ENCODE assay signal across 11 mouse cellular contexts in genomic region chr8:124810056-124810610, GRCm38 (mm10). TPM values are rescaled to one million over a fixed set of nuclear protein-coding genes. Genes with fewer than 3 reads are reported as not detected.
DNase-seq lines count a peak whose midpoint lies in the region; ATAC-seq and TF ChIP-seq lines count a peak whose summit lies in the region.
"Had no signal": no experiment of that assay in that cellular context is flagged by ENCODE, and none has a peak within 500 bp of the region (broad histone marks: within the 10 kb centered on the region; RNA-seq: fewer than 3 reads in every experiment).

No protein-coding gene starts in this region.

- no peak for ATAC-seq in liver, embryonic 14.5 days (ENCODE audit: insufficient read depth)
- ATAC-seq in neural tube, embryonic 15.5 days (ENCODE audit: low FRiP score): no peak

- no peak overlapping the region for H3K9ac ChIP-seq in liver, embryonic 14.5 days (replicated peaks)
- no peak overlapping the region for H3K9ac ChIP-seq in ES-Bruce4 (ENCODE audit: low read depth, poor library complexity, severe bottlenecking)
- H3K9ac ChIP-seq in neural tube, embryonic 15.5 days (replicated peaks): no peak overlapping the region

- no peaks in the 10 kb centered on the region for H3K4me1 ChIP-seq in liver, embryonic 14.5 days (replicated peaks; ENCODE audit: control insufficient read depth in 2 of 2, insufficient read depth in 2 of 2, low read length in 1 of 2)
- no peaks in the 10 kb centered on the region for H3K4me1 ChIP-seq in ES-Bruce4 (ENCODE audit: control insufficient read depth, insufficient read depth, low read length)
- no peaks in the 10 kb centered on the region for H3K4me1 ChIP-seq in brown adipose tissue, adult 24 weeks (ENCODE audit: control insufficient read depth, insufficient read depth, insufficient read length, low read length)
- peaks cover 17% of the 10 kb centered on the region for H3K4me1 ChIP-seq in neural tube, embryonic 15.5 days

- H3K4me3 ChIP-seq in liver, embryonic 14.5 days (ENCODE audit: insufficient read depth in 1 of 2, low read depth in 2 of 2, low read length in 2 of 2): no peak overlapping the region
- no peak overlapping the region for H3K4me3 ChIP-seq in ES-Bruce4 (ENCODE audit: low read depth, low read length)
- no peak overlapping the region for H3K4me3 ChIP-seq in brown adipose tissue, adult 24 weeks (ENCODE audit: insufficient read depth, low read depth, low read length)
- no peak overlapping the region for H3K4me3 ChIP-seq in neural tube, embryonic 15.5 days (replicated peaks)
- H3K4me3 ChIP-seq: embryonic facial prominence, embryonic 10.5 days had no signal

- no peaks in the 10 kb centered on the region for H3K36me3 ChIP-seq in liver, embryonic 14.5 days (replicated peaks; ENCODE audit: control insufficient read depth, insufficient read depth, low read depth)
- H3K36me3 ChIP-seq in ES-Bruce4 (ENCODE audit: control insufficient read depth, insufficient read depth, low read length, poor library complexity, severe bottlenecking): no peaks in the 10 kb centered on the region
- peaks cover 8% of the 10 kb centered on the region; the same call in 1 of the 2 replicates for H3K36me3 ChIP-seq in neural tube, embryonic 15.5 days
- H3K36me3 ChIP-seq: embryonic facial prominence, embryonic 10.5 days had no signal

- H3K4me2 ChIP-seq in liver, embryonic 14.5 days (ENCODE audit: low read depth): no peak overlapping the region
- no peak overlapping the region for H3K4me2 ChIP-seq in neural tube, embryonic 15.5 days

- H3K9me3 ChIP-seq in liver, embryonic 14.5 days (ENCODE audit: control insufficient read depth, low read length): no peaks in the 10 kb centered on the region
- no peaks in the 10 kb centered on the region for H3K9me3 ChIP-seq in ES-Bruce4 (replicated peaks; ENCODE audit: control insufficient read depth, insufficient read depth, low read length, poor library complexity, severe bottlenecking)
- H3K9me3 ChIP-seq in neural tube, embryonic 15.5 days (replicated peaks): no peaks in the 10 kb centered on the region
- H3K9me3 ChIP-seq: embryonic facial prominence, embryonic 10.5 days had no signal

- 24% methylated on average over 5 of the region's 5 CpGs for WGBS in liver, embryonic 14.5 days (ENCODE audit: insufficient replicate concordance)
- 58% methylated on average over 5 of the region's 5 CpGs for WGBS in neural tube, embryonic 15.5 days

- TF ChIP-seq EP300 in liver, embryonic 14.5 days (IDR thresholded peaks at IDR 0.05; ENCODE audit: low read depth): no peak
- TF ChIP-seq EP300 in ES-Bruce4 (IDR thresholded peaks at IDR 0.05; ENCODE audit: insufficient read depth, low read depth, low read length): no peak

- TF ChIP-seq CTCF in liver, embryonic 14.5 days (IDR thresholded peaks at IDR 0.05; ENCODE audit: low read depth): peak; percentile 53
- peak; percentile 45 for TF ChIP-seq CTCF in ES-Bruce4 (IDR thresholded peaks at IDR 0.05; ENCODE audit: low read depth, low read length)

- H3K27ac ChIP-seq in liver, embryonic 14.5 days: no peak overlapping the region
- H3K27ac ChIP-seq in ES-Bruce4 (ENCODE audit: insufficient read depth, low read length): no peak overlapping the region
- H3K27ac ChIP-seq in brown adipose tissue, adult 24 weeks (replicated peaks; ENCODE audit: low read depth, low read length): peak overlapping the region; percentile 39; the same call in 1 of the 2 replicates
- H3K27ac ChIP-seq in neural tube, embryonic 15.5 days (replicated peaks): no peak overlapping the region
- H3K27ac ChIP-seq: embryonic facial prominence, embryonic 10.5 days had no signal

- DNase-seq in heart, adult 11 months: peak; percentile 79
- no peak for DNase-seq in heart, adult 18-20 months
- DNase-seq in liver, embryonic 14.5 days (ENCODE audit: low read depth in 3 of 3, low spot score in 3 of 3): no peak
- DNase-seq in liver: no peak
- no peak for DNase-seq in right cerebral cortex, adult 2 months (ENCODE audit: low spot score in 2 of 2)

- TF ChIP-seq POLR2A in ES-Bruce4 (IDR thresholded peaks at IDR 0.05; ENCODE audit: insufficient read depth, low read length): no peak

- no peaks in the 10 kb centered on the region for H3K27me3 ChIP-seq in liver, embryonic 14.5 days (ENCODE audit: control insufficient read depth, insufficient read depth, low read length)
- H3K27me3 ChIP-seq in ES-Bruce4 (ENCODE audit: control insufficient read depth, insufficient read depth, low read length, poor library complexity, severe bottlenecking): no peaks in the 10 kb centered on the region
- H3K27me3 ChIP-seq in neural tube, embryonic 15.5 days (replicated peaks): no peaks in the 10 kb centered on the region

RNA-seq across cellular contexts. Expression of gene Trim67, which starts 17.2 kb away (rescaled TPM):
- total RNA-seq in heart, adult 18-20 months (2021): under 1 TPM; 0.47 to 0.67 TPM
- polyA plus RNA-seq in liver, embryonic 14.5 days (2012; rRNA removed): 0.03 and 0.11 TPM in 2 replicates
- polyA plus RNA-seq in liver, embryonic 14.5 days (2014; fragmentation: Nextera tagmentation; extraction: Ambion mirVana): 0.03 and 0.05 TPM in 2 replicates
- polyA plus RNA-seq in ES-Bruce4 (2011; ENCODE audit: insufficient read depth, insufficient read length, low read depth, missing spikeins): 9.1 and 9.4 TPM in 2 replicates
- 7.1 and 8.0 TPM in 2 replicates for polyA plus RNA-seq in brown adipose tissue, adult 24 weeks (2012; ENCODE audit: insufficient read depth, insufficient read length, missing spikeins)
- 23.6 and 28.3 TPM in 2 replicates for polyA plus RNA-seq in neural tube, embryonic 15.5 days (2015; fragmentation: Nextera tagmentation; extraction: Ambion mirVana)
- total RNA-seq: hematopoietic stem cell, adult 5-6 weeks; neutrophil, adult 5-6 weeks had no signal

RNA-seq across cellular contexts. Expression of gene Gnpat, which starts 52.7 kb away (rescaled TPM):
- total RNA-seq in heart, adult 18-20 months (2021): 100 to 1,000 TPM; 177 to 188 TPM
- 23.3 and 35.7 TPM in 2 replicates for polyA plus RNA-seq in liver, embryonic 14.5 days (2012; rRNA removed)
- 39.0 and 39.6 TPM in 2 replicates for polyA plus RNA-seq in liver, embryonic 14.5 days (2014; fragmentation: Nextera tagmentation; extraction: Ambion mirVana)
- 96.0 and 113 TPM in 2 replicates for polyA plus RNA-seq in ES-Bruce4 (2011; ENCODE audit: insufficient read depth, insufficient read length, low read depth, missing spikeins)
- polyA plus RNA-seq in brown adipose tissue, adult 24 weeks (2012; ENCODE audit: insufficient read depth, insufficient read length, missing spikeins): 133 and 153 TPM in 2 replicates
- 67.3 and 77.7 TPM in 2 replicates for polyA plus RNA-seq in neural tube, embryonic 15.5 days (2015; fragmentation: Nextera tagmentation; extraction: Ambion mirVana)

RNA-seq across cellular contexts. Expression of gene 2810004N23Rik, which starts 52.8 kb away (rescaled TPM):
- 10 to 100 TPM; 44.3 to 48.5 TPM for total RNA-seq in heart, adult 18-20 months (2021)
- 8.9 and 13.5 TPM in 2 replicates for polyA plus RNA-seq in liver, embryonic 14.5 days (2012; rRNA removed)
- polyA plus RNA-seq in liver, embryonic 14.5 days (2014; fragmentation: Nextera tagmentation; extraction: Ambion mirVana): 17.9 and 18.2 TPM in 2 replicates
- 93.0 and 93.6 TPM in 2 replicates for polyA plus RNA-seq in ES-Bruce4 (2011; ENCODE audit: insufficient read depth, insufficient read length, low read depth, missing spikeins)
- polyA plus RNA-seq in brown adipose tissue, adult 24 weeks (2012; ENCODE audit: insufficient read depth, insufficient read length, missing spikeins): 12.9 and 17.1 TPM in 2 replicates
- polyA plus RNA-seq in neural tube, embryonic 15.5 days (2015; fragmentation: Nextera tagmentation; extraction: Ambion mirVana): 22.0 and 26.7 TPM in 2 replicates

RNA-seq across cellular contexts. Expression of gene Fam89a, which starts 58.5 kb away (rescaled TPM):
- 1 to 10 TPM; 1.3 to 1.7 TPM for total RNA-seq in heart, adult 18-20 months (2021)
- 2.0 and 2.2 TPM in 2 replicates for polyA plus RNA-seq in liver, embryonic 14.5 days (2012; rRNA removed)
- polyA plus RNA-seq in liver, embryonic 14.5 days (2014; fragmentation: Nextera tagmentation; extraction: Ambion mirVana): 2.5 and 2.7 TPM in 2 replicates
- 6.9 and 8.0 TPM in 2 replicates for polyA plus RNA-seq in ES-Bruce4 (2011; ENCODE audit: insufficient read depth, insufficient read length, low read depth, missing spikeins)
- 0.83 and 1.5 TPM in 2 replicates for polyA plus RNA-seq in brown adipose tissue, adult 24 weeks (2012; ENCODE audit: insufficient read depth, insufficient read length, missing spikeins)
- polyA plus RNA-seq in neural tube, embryonic 15.5 days (2015; fragmentation: Nextera tagmentation; extraction: Ambion mirVana): 3.8 and 5.1 TPM in 2 replicates
- total RNA-seq: hematopoietic stem cell, adult 5-6 weeks; neutrophil, adult 5-6 weeks had no signal
